Mouse (Mus musculus): ENCODE results near the gene Zic1.

- TF ChIP-seq CTCF (IDR thresholded peaks at IDR 0.05) (no peak), EP300 (IDR thresholded peaks at IDR 0.05) (no peak)
These were observed 802 bp upstream of the Zic1 start for GRCm38 (mm10) chr9:91366226-91366998.
